Mouse (Mus musculus) v-Abl transformed pro-B cells (cell line): ENCODE data around the gene Lrrn4cl.

Experiments
- in situ Hi-C, 2 experiments: fragments of 400-800 bp; cut with MboI; formaldehyde crosslinking; loops; one replicate each; pipeline ENCODE4 v1.15.1; 2025; ENCODE audit not compliant: unreplicated experiment in 2 of 2

Gene Lrrn4cl

DNA sequence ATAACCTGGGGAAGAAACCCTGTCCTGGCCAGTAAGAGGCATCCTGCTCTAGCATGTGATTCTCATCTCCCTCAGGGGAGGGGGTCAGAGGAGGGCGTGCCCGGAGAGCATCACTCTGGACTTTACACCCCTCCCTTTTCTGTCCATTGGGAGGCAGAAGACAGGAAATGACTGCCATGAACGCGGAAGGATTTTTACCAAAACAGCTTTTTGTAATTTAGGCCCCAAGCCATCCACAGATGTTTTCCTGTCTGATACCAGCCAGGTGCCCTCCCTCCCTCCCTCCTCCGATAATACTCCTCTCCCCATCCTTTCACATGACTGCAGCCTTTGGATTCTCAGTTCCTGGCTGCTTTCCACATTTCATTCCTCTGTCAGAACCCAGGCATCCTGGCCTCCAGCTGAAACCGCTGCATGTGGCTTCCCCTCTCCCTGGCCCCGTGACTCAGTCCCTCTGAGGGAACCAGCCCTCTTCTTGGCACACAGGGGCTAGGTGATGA lies at the start of gene Lrrn4cl:
TSS of gene Lrrn4cl (plus strand) at position 367 of the 500 bp plus-strand sequence.
- in situ Hi-C loops = loop anchor here (10.0 to 25.0 kb wide), 3 partner anchors 112 to 994 kb away; partner anchors contain the start of genes Eef1g (in 1 of the 2), Scgb2a2 (in 1 of the 2) and Tut1 (in 1 of the 2)

DNA sequence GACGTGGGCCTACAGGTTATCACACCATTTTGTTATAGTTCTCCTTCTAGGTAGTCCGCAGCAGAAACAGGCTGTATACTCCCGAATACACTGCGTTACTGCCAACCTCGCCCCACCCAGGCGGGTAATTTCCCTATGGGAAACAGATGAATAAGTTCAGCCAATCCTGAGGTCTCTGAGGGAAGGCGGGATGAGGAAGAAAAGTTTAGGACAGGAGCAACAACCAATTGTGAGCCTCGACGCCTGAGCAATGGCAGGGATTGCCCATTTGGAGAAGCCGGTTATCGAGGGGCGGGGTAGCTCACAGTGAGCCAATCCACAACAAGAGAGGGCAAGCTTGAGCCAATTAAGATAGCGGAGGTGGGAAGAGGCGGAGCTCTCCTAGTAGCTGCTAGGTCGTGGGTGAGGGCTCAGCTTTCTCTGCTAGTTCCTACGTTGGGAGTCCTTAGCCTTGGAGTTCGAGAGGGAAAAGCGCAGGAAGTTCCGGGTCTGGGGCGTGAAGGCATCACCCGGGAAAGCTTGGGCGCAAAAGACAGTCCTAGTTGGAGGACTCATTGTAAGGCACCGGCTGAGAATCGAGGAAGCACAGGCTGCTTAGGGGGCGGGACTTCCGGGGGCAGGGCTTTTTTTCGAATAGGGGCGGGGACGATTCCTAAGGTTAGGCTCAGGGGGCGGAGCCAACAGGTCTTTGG lies 48.3 kb upstream of the Lrrn4cl start, which contains the start of gene Zbtb3:
TSS of gene Zbtb3 (plus strand) at position 426 of the 692 bp plus-strand sequence.
- in situ Hi-C loops = no loop called here

DNA sequence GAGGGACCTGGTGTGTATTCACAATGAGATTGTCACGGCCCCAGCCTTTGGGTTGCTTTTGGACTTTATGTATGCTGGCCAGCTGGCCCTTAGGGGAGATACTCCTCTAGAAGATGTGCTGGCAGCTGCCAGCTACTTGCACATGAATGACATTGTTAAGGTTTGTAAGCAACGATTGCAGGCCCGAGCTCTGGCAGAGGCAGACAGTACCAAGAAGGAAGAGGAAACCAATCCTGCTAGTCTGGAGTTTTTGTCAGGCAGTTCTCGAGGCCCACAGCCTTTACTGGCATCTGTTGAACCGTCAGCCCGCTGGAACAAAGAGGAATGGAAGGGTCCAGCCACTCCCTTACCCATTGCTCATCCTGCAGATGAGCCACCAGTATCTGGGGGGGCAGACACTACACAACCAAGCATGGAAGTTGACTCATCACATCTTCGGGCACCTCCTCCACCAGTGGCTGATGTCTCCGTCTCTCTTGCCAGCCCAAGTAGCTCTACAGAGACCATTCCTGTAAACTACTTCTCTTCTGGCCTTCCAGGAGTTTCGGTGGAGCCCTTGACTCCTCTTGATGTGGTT lies 47.3 kb upstream of the Lrrn4cl start:
- in situ Hi-C loops = no loop called here

DNA sequence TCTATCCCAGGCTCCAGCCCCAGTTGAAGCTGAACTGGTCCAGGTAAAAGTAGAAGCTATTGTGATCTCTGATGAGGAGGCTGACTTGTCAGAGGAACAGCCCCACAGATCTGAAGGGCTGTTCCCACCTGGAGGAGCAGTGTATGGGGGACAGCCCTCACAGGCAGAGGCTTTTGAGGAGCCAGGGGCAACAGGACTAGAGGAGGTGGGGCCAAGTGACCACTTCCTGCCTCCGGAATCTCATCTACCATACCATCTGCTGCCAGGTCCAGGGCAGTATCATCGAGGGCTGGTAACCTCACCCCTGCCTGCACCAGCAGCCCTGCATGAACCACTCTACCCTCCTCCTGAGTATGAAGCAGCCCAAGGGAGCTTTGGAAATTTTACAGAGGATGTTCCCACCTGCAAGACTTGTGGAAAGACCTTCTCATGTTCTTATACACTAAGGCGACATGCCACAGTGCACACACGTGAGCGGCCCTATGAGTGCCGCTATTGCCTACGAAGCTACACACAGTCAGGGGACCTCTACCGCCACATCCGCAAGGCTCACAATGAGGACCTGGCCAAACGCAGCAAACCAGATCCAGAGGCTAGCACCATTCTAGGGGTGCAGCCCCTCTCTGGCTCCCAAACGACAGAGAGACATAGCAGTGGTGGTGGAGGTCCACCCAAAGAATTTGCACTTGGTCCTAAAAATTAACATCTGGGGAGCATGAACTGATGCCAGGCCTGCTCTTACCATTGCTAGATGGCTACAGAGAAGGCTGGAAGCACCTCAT lies 46.5 kb upstream of the Lrrn4cl start:
- in situ Hi-C loops = no loop called here

DNA sequence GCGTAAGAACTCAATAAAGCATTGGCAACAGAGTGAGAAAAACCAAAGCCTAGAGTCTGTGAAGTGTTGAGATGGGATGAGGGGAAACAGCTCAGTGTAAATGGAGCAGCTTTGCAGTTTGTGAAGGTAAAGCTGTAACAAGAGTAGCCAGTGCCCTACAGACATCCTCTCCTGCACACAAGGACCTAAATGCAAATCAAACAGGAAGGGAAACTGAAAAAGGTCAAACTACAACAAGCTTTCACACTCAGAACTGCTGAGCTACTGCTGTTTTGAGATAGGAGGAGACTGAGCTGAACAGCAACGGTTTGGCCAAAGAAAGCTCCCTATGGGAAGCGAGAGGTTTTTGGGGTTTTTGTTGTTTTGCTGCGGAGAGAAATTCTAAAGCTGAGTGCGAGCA lies 43.8 kb upstream of the Lrrn4cl start:
- in situ Hi-C loops = no loop called here

DNA sequence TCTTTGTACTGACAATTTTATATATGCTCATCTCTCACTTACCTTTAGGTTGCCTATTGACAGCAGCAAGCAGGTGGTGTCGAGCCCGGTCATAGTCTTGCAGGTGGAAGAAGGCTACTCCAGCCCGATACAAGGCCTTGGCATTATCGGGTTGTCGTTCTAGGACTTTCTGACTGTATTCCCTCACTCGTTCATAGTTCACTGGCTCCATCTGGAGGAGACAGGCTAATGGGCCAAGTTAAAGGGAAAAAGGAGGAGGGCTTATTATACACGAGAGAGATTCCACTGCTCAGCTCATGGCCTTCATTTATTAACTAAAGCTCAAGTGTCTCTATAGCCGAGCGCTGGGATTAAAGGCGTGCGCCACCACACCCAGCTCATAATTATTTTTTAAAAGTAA lies 34.8 kb upstream of the Lrrn4cl start:
- in situ Hi-C loops = loop anchor here in 1 of 2 experiments (5.0 kb wide), 2 partner anchors 44 to 74 kb away; partner anchors contain the start of genes 1700092M07Rik, Stx5a, Tmem179b and Tmem223

DNA sequence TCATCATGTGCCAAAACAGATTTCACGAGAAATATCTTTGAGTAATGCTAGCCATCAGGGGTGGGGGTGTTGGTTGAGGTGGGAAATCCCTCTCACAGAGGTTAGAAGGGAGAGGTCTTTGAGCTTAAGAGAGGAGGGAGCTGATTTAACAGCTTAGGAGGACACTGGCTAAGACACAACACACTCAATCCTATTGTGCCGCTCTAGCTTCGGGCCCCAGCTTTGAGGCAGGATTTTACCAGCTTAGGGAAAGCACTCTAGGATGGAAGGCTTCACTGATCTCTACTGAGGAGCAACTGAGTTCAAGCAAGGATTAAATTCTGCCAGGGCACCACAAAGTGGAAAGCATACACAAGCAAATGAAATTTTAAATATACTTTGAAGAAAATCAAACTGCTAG lies 33.6 kb upstream of the Lrrn4cl start:
- in situ Hi-C loops = loop anchor here in 1 of 2 experiments (5.0 kb wide), 2 partner anchors 45 to 75 kb away; partner anchors contain the start of genes 1700092M07Rik, Stx5a, Tmem179b and Tmem223

DNA sequence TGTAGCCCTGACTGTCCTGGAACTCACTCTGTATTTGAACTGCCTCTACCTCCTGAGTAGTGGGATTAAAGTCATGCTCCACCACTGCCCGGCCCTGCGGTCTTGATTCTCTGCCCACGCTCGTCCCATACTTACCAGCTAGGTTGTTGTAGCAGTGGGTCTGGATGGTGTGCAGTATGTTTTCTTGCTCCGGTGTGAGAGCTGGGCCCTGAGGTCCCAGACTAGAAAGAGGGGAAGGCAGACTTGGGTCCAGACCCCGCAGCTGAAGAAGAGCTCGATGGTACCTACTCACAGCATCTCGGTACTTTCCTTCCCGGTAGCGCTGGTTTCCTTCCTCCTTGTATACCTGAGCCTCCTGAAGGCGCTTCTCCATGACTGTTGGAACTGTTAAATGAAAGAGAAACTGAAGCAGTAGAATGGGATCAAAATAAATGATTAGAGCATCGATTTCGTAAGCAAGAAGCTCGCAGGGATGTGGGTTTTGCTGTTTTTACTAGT lies 32.2 kb upstream of the Lrrn4cl start:
- in situ Hi-C loops = loop anchor here in 1 of 2 experiments (5.0 kb wide), 2 partner anchors 46 to 76 kb away; partner anchors contain the start of genes 1700092M07Rik, Stx5a, Tmem179b and Tmem223

DNA sequence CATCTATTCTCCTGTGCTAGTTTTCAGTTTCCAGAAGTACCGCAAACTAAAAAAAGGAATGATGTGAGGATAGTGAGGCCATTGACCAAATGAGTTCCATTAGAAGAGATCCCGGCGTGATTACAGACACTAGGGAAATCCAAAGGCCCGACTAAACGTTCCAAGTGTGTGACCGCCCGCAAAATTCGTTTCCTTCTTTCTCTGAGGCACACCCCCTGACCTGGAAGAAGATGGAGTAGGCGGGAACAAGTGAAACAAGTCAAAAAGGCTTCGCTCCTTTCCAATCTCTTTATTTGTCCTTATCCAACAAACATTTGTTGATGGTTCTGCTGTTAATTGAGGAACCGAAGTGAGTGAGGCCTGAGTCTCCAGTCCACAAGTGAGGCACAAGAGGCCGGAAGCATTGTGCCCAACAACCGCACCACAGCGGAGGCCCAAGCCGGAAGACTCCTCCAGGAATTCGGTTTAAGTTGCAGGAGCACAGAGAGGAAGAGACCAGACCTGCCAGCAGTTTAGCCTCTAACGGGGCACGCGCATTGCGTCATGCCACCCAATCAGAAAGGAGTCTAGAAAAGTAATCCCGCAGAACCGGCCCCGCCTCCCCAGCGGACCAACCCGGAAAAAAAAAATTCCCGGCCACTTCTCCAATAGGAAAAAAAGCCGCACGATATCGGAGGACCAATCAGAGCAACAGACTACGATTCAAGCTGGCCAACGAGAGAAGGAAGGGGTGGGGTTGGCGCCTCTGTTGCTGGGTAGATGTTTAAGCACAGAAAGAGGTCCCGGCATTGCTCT lies 31.6 kb upstream of the Lrrn4cl start, which contains the start of gene Ttc9c:
TSS of gene Ttc9c (minus strand) at position 533 of the 795 bp plus-strand sequence.
- in situ Hi-C loops = loop anchor here in 1 of 2 experiments (5.0 kb wide), 2 partner anchors 47 to 77 kb away; partner anchors contain the start of genes 1700092M07Rik, Stx5a, Tmem179b and Tmem223

DNA sequence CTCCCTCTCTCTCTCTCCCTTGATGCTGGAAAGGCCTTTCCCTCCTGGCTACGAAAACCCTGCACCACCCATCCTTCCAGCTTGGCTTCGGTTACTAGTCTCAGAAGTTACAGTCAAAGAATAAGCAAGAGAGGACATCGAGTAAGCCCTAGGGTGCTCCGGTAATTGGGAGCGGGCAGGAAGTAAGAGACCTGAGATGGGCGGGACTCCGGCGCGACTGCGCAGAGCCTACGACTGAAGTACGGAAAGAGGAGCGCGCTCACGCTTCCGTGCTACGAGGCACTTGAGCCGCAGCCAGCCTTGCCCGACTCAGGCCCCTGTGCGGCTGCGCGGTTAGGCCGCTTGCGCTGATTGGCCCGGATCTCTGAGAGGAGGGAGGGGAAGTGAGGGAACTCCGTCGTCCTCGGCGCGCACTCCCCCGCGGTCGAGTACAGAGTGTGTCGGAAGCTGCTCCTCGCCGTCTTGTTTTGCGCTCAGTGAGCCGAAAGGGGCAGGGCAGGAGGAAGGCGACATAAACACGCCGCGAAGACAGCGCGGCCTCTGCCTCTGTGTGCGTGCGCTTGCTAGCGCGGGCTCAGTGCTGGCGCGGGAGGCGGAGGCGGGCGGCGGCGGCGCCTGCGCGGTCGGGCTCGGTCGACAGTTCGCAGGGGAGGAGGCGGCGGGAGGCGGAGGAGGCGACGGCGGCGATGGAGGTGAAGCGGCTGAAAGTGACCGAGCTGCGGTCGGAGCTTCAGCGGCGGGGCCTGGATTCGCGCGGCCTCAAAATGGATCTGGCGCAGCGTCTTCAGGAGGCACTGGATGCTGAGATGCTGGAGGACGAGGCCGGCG lies 30.8 kb upstream of the Lrrn4cl start, which contains the start of gene Hnrnpul2:
TSS of gene Hnrnpul2 (plus strand) at position 415 of the 828 bp plus-strand sequence.
- in situ Hi-C loops = loop anchor here in 1 of 2 experiments (5.0 to 10.0 kb wide), 3 partner anchors 48 to 105 kb away; partner anchors contain the start of genes 1700092M07Rik, Stx5a, Tmem179b and Tmem223

DNA sequence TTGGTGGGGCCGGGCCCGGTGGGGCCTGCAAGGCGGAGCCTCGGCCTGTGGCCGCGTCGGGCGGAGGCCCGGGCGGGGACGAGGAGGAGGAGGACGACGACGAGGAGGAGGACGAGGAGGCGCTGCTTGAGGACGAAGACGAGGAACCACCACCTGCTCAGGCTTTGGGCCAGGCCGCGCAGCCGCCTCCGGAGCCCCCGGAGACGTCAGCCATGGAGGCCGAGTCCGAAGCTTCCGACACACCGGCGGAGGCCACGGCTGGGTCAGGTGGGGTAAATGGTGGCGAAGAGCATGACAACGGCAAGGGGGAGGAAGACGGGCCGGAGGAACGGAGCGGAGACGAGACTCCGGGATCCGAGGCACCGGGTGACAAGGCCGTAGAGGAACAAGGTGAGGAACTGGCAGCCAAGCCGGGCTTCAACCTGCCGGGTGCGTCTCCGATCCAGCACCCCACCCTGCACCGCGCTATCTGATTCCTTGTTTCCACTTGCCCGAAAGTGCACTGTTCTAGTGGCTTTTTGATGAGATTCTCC lies 30.1 kb upstream of the Lrrn4cl start:
- in situ Hi-C loops = loop anchor here in 1 of 2 experiments (10.0 kb wide), 1 partner anchor 106 kb away; no protein-coding TSS in a partner anchor

DNA sequence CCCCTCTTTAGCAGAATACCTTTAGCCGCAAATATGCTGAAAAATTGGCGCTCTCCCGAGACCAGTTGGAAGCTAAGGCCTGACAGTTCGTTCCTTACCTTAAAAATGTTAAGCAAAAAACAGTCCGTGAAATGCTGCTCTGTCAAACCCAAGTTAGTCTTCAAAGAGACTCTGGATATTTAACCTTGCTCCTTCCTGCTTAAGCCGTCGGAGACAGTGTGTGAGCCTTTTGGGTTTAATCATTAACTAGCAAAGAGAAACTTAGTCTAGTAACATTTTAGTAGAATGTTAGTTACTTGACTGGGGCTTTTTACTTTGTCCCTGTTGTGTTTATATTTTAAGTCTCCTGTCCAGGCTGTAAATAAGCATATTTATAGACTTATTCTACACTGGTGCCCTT lies 29.4 kb upstream of the Lrrn4cl start:
- in situ Hi-C loops = loop anchor here in 1 of 2 experiments (10.0 kb wide), 1 partner anchor 106 kb away; no protein-coding TSS in a partner anchor

DNA sequence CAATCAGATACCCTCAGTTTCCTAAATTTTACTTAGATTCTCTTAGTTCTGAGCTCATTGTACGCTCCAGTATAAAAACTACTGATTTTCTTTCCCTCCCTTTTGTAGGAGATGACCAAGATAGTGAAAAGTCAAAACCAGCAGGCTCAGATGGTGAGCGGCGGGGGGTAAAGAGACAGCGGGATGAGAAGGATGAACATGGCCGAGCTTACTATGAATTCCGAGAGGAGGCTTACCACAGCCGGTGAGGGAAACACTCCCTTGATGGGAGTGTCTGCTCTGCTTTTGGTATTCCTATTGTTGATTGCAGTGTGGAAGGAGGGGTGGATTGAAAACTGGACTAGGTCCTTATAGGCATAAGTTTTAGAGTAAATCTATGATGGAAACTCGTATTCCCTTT lies 27.9 kb upstream of the Lrrn4cl start:
- in situ Hi-C loops = loop anchor here in 1 of 2 experiments (10.0 kb wide), 1 partner anchor 108 kb away; no protein-coding TSS in a partner anchor

DNA sequence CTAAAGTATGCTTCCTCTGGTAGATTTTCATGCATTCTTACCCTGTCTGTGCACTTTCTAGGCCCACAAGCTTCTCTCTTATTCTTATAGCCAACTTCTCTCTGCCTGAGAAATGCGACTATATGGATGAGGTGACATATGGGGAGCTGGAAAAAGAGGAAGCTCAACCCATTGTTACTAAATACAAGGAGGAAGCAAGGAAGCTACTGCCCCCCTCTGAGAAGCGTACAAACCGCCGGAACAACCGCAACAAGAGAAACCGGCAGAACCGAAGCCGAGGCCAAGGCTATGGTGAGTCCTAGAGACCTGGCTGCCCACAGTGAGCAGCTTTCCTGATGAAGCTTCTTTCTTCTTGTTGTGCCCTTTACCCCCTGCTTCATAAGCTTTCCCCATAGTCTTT lies 20.9 kb upstream of the Lrrn4cl start, which contains the start of gene AC129217.1:
TSS of gene AC129217.1 (plus strand) at position 114 of the 400 bp plus-strand sequence.
- in situ Hi-C loops = loop anchor here (10.0 to 25.0 kb wide), 4 partner anchors 115 to 1358 kb away; partner anchors contain the start of genes Fads1 (in 1 of the 2) and Slc22a8 (in 1 of the 2)

DNA sequence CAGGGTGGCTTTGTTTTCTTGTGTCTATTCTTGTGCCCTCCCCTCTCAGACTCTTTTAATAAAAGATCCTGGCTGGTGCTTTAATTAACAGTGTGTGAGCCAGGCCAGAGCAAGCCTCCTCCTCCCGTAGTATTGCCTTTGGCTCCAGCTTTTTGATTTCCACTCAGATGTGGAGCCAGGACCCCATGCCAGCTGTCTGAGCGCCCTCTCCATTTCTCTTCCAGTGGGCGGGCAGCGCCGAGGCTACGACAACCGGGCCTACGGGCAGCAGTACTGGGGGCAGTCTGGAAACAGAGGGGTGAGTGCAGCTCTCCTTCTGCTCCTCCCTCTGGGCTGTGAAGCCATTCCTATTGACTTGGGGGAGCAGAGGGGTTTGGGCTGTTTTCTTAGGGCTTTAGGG lies 19.9 kb upstream of the Lrrn4cl start:
- in situ Hi-C loops = loop anchor here (25.0 kb wide), 3 partner anchors 243 to 1357 kb away; partner anchors contain the start of genes Fads1 (in 1 of the 2) and Slc22a8 (in 1 of the 2)

DNA sequence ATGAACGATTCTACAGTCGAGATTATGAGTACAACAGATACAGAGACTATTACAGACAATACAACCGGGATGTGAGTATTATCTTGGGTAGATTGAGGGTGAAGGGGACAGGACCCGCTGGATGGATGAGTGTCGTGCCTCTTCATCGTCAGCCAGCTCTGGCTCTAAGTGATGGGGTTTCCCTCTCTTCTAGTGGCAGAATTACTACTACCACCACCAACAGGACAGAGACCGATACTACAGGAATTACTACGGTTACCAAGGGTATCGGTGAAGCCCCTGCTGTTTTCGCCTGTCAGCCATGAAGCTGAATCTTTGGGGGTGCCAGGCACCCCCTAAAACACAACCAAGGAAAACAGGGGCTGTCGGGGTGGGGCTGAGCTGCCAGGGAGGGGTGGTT lies 19.3 kb upstream of the Lrrn4cl start:
- in situ Hi-C loops = loop anchor here (25.0 kb wide), 3 partner anchors 244 to 1356 kb away; partner anchors contain the start of genes Fads1 (in 1 of the 2) and Slc22a8 (in 1 of the 2)

DNA sequence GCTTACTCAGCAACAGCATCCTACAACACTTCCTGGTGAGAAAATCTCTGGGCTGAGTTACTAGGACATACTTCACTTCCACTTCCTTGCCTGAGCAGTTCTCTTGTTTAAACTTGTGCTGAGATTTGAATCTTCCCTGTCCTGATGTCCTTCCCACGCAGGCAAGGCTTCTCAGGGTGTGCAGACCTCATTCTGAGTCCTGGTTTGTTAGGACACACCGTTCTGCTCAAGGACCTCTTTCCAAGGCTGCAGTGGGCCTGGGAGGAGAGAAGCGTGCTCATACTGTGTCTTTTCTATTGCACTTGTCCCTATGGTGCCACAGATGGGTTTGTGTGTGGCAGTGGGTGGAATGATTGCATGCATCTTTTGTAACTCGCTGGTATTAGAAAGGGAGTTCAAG lies 17.6 kb upstream of the Lrrn4cl start:
- in situ Hi-C loops = loop anchor here (25.0 kb wide), 3 partner anchors 246 to 1354 kb away; partner anchors contain the start of genes Fads1 (in 1 of the 2) and Slc22a8 (in 1 of the 2)
